Mouse (Mus musculus): ENCODE results near the gene Slc4a8.
"Not testable (repeated sequence)": the region's sequence is repeated elsewhere in the genome, so short reads cannot be mapped to it uniquely, and the experiment has no call there.

Gene Slc4a8

GRCm38 (mm10) chr15:100775189-100776166, 13.9 kb downstream of the Slc4a8 start:
- no peak for DNase-seq

DNA sequence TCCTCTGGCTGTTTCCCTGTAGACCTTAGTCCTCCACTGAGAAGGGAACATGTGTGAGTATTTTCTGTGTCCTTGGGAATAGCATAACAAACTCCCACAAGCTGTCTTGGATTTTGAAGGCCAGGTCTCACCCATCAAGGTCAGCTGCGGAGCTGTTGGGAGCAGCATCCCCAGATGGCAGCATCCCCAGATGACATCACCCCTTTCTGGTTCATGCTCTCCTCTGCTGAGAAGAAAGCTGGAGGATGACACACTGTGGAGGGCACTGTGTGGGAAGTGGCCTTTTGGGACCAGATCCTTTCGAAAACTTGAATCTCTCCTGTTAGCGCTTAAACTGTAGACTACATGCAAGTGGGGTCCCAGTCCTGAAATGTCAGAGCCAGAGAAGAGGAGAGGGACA, 14.9 kb downstream of the Slc4a8 start:
- no peak for DNase-seq

DNA sequence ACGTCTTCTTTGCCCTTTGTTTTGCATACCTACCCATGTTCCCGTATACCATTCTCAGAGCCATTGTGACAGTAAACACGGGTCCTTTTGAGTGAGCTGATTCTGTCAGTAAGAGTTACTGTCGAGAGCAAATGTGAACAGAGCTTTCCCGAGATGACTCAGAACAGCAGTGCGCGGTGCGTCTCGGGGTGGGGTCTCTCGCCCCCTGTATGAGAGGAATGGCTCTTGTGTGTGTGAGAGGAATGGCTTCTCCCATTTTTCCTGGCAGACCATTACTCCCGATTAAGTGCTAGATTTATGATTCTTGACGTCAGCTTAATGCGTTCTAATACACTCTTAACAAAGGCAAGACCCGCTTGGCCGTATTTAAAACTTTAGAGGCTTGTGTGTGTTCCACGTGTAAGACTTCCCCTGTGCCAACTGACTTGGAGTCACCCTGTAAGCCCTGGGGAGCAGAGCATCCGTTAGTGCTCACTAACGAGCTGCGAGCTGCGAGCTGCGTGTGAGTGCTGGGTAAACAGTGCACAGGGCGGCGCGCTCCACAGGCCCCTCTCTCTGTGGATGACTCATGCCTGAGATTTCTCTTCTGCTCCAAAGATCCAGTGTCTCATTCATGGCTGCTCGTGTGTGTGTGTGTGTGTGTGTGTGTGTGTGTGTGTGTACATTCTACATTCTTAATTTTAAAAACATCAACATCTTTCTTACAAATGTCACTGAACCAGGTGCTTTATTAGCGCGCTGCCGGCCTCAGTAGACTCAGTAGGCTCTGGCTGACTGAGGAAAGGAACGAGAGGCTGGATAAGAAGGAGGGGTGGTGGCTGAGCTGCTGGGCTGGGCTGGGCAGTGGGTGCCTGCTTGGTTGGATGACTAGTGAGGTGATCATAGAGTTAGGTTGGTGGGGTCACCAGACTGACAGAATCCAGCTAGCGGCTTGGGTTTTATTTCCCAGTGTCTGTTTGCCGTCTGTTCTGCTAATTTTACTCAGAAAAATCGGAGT, 15.8 kb downstream of the Slc4a8 start:
- no peak for DNase-seq

DNA sequence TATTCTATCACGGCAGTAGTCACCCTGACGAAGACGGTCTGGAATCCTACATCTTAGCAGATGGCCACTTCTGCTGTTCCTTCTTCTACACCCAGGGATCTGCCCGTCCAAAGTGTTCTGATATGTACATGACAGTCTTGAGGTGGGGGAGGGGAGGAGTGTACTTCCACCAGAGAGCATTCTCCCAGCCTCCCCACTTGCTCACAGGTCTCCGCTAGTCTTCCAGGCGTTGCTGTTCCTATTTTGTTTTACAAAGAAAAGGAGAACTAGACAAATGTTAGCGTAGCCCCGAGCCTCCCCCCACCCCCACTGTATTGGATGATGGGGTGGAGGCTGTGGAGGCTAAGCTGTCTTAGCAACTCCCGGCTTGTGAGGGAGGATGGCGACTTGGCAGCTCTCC, 18.3 kb downstream of the Slc4a8 start:
- no peak for DNase-seq

DNA sequence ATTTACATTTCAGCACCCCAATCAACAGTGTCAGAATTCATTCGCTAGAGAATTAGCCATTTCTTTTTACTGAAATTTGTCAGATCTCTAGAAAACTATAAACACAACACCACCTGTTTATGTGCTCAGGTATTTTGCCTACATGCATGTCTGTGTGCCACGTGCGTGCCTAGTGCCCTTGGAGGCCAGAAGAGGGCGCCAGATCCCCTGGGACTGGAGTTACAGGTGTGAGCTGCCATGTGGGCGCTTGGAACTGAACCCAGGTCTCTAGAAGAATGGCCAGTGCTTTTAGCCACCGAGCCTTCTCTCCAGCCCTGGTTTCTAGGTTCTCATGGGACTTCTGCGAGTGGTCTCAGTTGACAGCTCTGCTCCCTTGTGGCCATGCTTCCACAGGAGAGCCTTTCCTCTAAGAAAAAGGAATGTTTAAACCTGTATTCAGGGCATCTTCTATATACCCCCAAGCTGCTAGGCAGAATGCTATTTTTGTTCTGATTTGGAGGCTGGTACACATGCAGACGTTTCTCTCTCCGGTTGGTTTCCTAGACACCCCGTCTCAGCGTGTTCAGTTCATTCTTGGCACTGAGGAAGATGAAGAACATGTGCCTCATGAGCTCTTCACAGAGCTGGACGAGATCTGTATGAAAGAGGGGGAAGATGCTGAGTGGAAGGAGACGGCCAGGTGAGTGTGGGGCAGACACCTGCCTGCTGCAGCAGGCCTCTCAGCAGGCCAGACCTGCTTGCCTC, 21.9 kb downstream of the Slc4a8 start:
- no peak for DNase-seq

DNA sequence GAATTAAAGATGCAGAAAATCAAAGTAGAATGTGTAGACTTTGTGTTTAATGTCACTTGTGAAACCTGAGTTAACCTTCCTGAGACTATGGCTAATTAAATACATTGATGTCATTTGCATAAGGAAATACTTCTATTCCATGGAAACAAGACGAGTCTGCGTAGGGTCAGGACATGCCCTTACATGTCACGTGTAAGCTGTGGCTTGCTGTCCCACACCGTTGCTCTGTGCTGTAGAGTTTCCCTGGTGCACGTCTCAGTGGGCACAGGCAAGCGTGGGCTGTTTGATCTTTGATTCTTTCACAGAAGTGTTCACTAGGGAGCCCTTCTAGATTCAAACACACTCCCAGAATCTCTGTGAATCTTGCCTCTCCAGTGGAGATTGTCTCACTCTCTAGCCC, 28.7 kb downstream of the Slc4a8 start:
- no peak for DNase-seq

- no peak for DNase-seq
Measured at GRCm38 (mm10) chr15:100792324-100792723, 30.8 kb downstream of the Slc4a8 start.

GRCm38 (mm10) chr15:100800914-100801313, 39.4 kb downstream of the Slc4a8 start:
- DNase-seq = no peak

DNA sequence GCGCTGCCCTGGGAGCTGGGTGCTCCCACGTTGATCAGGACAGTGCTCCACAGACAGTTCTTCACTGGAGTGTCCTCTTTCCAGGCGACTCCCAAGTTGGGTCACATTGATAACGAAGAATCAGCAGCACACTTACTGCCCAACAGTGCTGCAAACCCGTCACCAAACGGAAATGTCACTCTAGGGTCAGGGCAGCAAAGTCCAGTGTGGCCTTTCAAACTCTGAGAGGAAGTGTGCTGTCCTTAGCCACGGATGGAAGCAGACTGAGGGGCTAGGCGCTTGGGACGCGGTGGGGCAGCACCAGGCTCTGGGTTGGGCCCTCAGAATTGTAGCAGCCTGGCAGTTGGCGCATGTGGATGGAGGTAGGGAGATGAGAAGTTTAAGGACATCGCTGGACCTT, 46.5 kb downstream of the Slc4a8 start:
- DNase-seq = no peak

DNA sequence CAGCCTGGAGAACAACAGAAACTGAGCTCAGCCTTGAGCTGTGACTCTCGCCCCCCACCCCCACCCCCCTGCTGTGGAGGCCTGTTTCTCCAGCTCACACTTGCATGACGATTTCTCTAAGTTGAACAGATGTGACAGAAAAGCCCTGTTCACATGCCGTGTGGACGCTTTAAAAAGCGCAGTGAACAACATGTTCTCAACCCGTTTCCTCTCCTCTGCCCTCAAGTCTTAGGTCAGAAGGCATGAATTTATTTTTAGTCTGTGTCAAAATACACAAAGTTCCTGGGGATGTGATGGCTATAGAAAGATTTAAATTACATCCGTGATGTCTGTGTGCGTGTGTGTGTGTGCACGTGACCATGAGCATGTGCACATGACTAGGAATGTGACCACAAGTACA, 46.9 kb downstream of the Slc4a8 start:
- DNase-seq = no peak

DNA sequence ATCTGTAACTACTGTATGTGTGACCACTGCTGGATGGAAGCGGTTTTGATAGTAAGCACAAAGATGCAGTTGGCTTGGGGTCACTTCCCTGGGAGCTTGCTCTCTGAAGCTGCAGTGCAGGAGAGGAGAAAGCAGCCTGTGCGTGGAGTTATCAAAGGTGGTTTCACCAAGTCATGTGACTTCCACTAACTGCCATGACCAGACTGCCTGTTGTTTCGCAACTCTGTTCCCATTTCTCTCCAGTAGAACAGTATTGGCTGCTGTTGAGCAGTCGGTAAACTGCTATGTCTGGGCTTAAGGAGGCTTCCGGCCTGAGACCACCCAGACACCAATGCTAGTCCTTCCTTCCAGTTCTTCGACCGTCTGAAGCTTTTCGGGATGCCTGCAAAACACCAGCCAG, 48.7 kb downstream of the Slc4a8 start:
- no peak for DNase-seq

DNA sequence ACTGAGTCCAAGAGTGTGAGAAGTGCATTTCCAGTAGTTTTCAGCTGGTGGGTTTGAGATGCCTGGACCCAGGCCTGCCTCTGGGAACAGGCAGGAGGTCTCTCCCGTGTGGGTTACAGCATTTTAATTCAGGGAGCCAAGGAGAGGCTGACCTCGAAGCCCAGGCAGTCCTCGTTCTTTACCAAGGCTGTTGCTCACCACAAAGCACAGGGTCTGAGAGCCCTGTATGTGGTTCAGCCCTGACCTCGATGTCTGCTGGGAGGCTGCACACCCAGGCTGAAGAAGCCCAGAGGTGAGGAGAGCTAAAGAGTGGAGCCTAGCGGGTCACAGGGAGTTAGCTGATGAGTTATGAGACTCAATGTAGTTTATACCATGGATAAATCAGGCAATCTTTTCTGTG, 52.0 kb downstream of the Slc4a8 start:
- no peak for DNase-seq

- DNase-seq = peak; percentile 19
Measured at GRCm38 (mm10) chr15:100814066-100814465, 52.5 kb downstream of the Slc4a8 start.

GRCm38 (mm10) chr15:100815310-100815709, 53.8 kb downstream of the Slc4a8 start:
- no peak for DNase-seq

- no peak for DNase-seq
Measured at GRCm38 (mm10) chr15:100818860-100819259, 57.3 kb downstream of the Slc4a8 start.

DNA sequence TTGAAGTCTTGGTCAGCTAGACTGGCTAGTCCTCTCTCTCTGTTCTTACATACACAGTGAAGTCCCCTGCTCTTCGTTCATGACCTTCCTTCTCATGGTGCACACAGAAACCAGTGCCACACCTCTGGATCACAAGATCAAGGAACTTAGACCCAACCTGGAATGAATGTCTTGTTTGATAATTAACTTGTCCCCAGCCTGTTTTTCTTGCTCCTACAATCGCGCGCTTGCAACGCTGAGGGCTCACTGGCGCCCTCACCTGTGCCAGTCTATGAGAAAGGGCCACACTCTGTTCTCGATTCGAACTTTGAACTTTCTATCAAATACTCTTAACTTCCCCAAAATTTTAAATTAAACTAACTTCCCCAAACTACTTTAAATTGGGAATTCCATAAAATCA, 60.3 kb downstream of the Slc4a8 start:
- DNase-seq = no peak

DNA sequence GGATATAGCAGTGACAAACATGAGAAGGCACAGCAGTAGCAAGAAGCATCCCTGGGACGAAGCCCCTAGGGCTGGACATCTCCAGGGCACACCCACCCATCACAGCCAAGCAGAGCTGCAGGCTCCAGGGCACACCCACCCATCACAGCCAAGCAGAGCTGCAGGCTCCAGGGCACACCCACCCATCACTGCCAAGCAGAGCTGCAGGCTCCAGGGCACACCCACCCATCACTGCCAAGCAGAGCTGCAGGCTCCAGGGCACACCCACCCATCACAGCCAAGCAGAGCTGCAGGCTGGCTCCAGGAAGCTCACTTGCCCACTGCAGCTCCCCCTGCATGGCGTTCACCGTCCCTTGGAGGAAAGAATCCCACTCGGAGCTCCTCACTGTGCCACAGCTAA, 60.8 kb downstream of the Slc4a8 start:
- not testable (repeated sequence) for DNase-seq

DNA sequence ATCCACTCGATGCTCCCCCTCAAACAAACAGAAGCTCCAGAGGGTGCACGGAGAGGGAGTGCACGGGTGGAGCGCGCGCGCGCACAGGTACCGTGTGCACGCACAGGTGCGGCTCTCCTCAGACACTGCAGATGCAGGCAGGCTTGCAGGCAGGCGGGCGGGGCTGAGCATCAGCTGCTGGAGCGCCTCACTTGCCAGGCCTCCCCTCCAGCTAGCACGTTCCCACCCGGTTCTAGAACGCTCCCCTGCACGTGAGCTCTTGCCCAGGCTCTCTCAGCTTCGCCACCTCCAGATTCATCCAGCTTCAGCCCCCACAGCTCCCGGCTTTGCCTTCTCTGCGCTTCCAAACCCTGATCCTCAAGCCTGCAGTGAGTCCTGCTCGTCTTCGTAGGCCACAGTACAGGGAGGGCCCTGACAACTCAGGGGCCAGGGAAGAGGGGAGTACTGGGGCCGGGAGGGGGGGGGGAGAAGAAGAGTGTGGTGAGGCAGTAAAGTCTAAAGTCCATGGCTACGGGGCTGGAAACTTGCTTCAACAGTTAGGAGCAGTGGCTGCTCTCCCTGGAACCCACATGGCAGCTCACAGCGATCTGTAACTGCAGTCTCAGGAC, 63.8 kb downstream of the Slc4a8 start:
- DNase-seq = no peak

GRCm38 (mm10) chr15:100826076-100826475, 64.5 kb downstream of the Slc4a8 start:
- no peak for DNase-seq

DNA sequence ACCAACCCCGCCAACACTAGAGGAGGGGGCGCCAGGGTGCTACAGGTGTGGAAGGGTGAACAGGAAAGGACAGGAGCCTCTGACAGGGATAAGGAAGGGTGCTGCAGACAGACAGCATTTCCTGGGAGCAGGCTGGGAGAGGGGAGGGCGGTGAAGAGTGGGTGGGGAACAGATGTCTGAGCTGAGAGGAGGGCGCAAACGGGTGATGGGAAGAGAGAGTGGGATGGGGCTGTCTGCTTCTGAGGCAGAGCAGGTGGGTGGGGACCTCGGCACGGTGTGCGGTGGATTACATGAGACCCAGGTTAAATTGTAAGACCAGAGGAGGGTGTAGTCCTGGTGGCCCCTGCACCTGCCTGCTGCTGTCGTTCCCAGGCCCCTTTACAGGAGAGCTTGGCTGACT, 68.2 kb downstream of the Slc4a8 start:
- no peak for DNase-seq

GRCm38 (mm10) chr15:100830682-100831081, 69.1 kb downstream of the Slc4a8 start:
- no peak for DNase-seq

DNA sequence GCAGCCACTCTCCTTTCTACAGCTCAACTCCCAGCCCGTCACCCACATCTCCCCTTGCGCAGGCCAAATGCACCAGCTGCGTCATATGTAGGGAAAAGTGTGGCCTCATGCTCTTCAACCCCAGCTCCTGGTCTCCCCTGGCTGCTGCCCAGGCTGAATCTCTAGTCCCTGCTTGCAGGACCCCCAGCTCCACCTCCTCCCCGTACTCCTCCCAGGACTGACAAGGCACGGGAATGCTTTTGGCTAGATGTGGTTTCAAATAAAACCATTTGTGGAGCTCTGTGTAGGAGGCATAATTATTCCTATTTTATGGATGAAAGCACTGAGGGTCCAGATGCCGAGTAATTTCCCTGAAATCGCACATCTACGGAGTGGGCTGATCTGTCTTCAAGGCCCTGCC, 70.6 kb downstream of the Slc4a8 start:
- no peak for DNase-seq

Data from cerebellum, adult 11 months (tissue).